Mouse (Mus musculus) liver, embryonic 16.5 days (tissue): Measurements from ENCODE around the gene Snrpa1. TPM values are rescaled to one million over a fixed set of nuclear protein-coding genes. Genes with fewer than 3 reads are reported as not detected.
A peak's percentile ranks its signal among the peaks of the same experiment; 100 is the strongest.
"Not testable (repeated sequence)": the region's sequence is repeated elsewhere in the genome, so short reads cannot be mapped to it uniquely, and the experiment has no call there.

Source experiments
- ATAC-seq: fragments of 200-750 bp; cut with Nextera tagmentation; 2 replicates; pipeline ENCODE4 v1.8.0; 2017; ENCODE audit warnings: low read depth, mild to moderate bottlenecking, moderate number of reproducible peaks, moderate library complexity
- H3K27ac ChIP-seq: fragments of 300-500 bp; sonication (generic); 2 replicates; pipeline ENCODE4 v1.5.1; 2014; ENCODE audit warnings: mild to moderate bottlenecking, low read length
- H3K27me3 ChIP-seq: fragments of 300-500 bp; sonication (generic); 2 replicates; pipeline ENCODE4 v1.6.1; 2014; ENCODE audit warnings: low read depth, low read length, mixed read lengths; ENCODE audit not compliant: control insufficient read depth, insufficient read depth
- H3K36me3 ChIP-seq: fragments of 300-500 bp; sonication (generic); 2 replicates; pipeline ENCODE4 v1.6.1; 2014; ENCODE audit warnings: mild to moderate bottlenecking; ENCODE audit not compliant: control insufficient read depth, insufficient read depth
- H3K4me1 ChIP-seq: fragments of 300-500 bp; sonication (generic); 2 replicates; pipeline ENCODE4 v1.6.1; 2014; ENCODE audit warnings: low read depth, low read length, mixed read lengths; ENCODE audit not compliant: control insufficient read depth
- H3K4me2 ChIP-seq: fragments of 300-500 bp; sonication (generic); 2 replicates; pipeline ENCODE4 v1.6.1; 2014; ENCODE audit warnings: low read depth, low read length, mixed read lengths
- H3K4me3 ChIP-seq: fragments of 300-500 bp; sonication (generic); 2 replicates; pipeline ENCODE4 v1.5.1; 2014; ENCODE audit warnings: low read depth, mild to moderate bottlenecking, low read length
- H3K9ac ChIP-seq: fragments of 300-500 bp; sonication (generic); 2 replicates; pipeline ENCODE4 v1.6.1; 2014; ENCODE audit warnings: low read depth, low read length
- H3K9me3 ChIP-seq: fragments of 300-500 bp; sonication (generic); replicated peaks from 2 replicates; pipeline ENCODE4 v1.6.1; 2016; ENCODE audit warnings: low read length; ENCODE audit not compliant: control insufficient read depth
- WGBS: fragments of 180-500 bp; shearing (Covaris S2); extraction: QIAGEN DNeasy Blood & Tissue Kit; methylation state at CpG from one replicate; pipeline ENCODE4 v1.1.7; 2014; ENCODE audit not compliant: insufficient replicate concordance; 5-methylcytosine and 5-hydroxymethylcytosine counted together
- polyA plus RNA-seq: library from polyadenylated mRNA; unstranded; fragments of >200 nt; fragmentation: Nextera tagmentation; extraction: Ambion mirVana; gene quantifications from 2 replicates; pipeline ENCODE4 v1.2.1, GENCODE M21; 2015

Snrpa1 gene
- polyA plus RNA-seq, 1 experiment from 2014 or later = 65.7 TPM

GRCm38 (mm10) chr7:66043552-66044459 is 15.0 kb upstream of the Snrpa1 start, which contains the start of gene Gm45213:
Gene Gm45213 (plus strand): TSS chr7:66043602.
- Histone ChIP-seq H3K4me1 (no peaks in the 10 kb centered on the region; the same call in 1 of the 2 replicates), H3K27ac (no peak within 1 kb of the TSS), H3K4me3 (no peak within 1 kb of the TSS), H3K9ac (no peak within 1 kb of the TSS), H3K27me3 (no peaks in the 10 kb centered on the region), H3K4me2 (no peak within 1 kb of the TSS), H3K9me3 (no peaks in the 10 kb centered on the region), H3K36me3 (no peaks in the 10 kb centered on the region)
- 61% methylated on average over 10 of the region's 10 CpGs for WGBS
- no peak for ATAC-seq

GRCm38 (mm10) chr7:66044617-66045016 is 14.2 kb upstream of the Snrpa1 start:
- no peak overlapping the region for H3K4me3 ChIP-seq
- no peak overlapping the region for H3K4me2 ChIP-seq
- ATAC-seq = no peak
- H3K9ac ChIP-seq = no peak overlapping the region
- no peaks in the 10 kb centered on the region for H3K27me3 ChIP-seq
- H3K9me3 ChIP-seq = no peaks in the 10 kb centered on the region
- no peaks in the 10 kb centered on the region for H3K36me3 ChIP-seq
- no peak overlapping the region for H3K27ac ChIP-seq
- H3K4me1 ChIP-seq = no peaks in the 10 kb centered on the region; the same call in 1 of the 2 replicates
- WGBS = 58% methylated on average over 9 of the region's 9 CpGs

- H3K4me1 ChIP-seq = no peaks in the 10 kb centered on the region; the same call in 1 of the 2 replicates
- WGBS = 50% methylated on average over 17 of the region's 17 CpGs
- H3K4me2 ChIP-seq = no peak overlapping the region
- H3K27ac ChIP-seq = no peak overlapping the region
- no peaks in the 10 kb centered on the region for H3K27me3 ChIP-seq
- H3K9ac ChIP-seq = no peak overlapping the region
- peak; percentile 66 for ATAC-seq
- no peaks in the 10 kb centered on the region for H3K36me3 ChIP-seq
- no peaks in the 10 kb centered on the region for H3K9me3 ChIP-seq
- H3K4me3 ChIP-seq = no peak overlapping the region
Measured at GRCm38 (mm10) chr7:66046921-66047918, 11.6 kb upstream of the Snrpa1 start.

GRCm38 (mm10) chr7:66047975-66048374 is 10.8 kb upstream of the Snrpa1 start:
- Histone ChIP-seq H3K27ac (no peak overlapping the region), H3K27me3 (no peaks in the 10 kb centered on the region), H3K4me1 (no peaks in the 10 kb centered on the region; the same call in 1 of the 2 replicates), H3K4me2 (no peak overlapping the region), H3K4me3 (no peak overlapping the region), H3K9me3 (no peaks in the 10 kb centered on the region), H3K9ac (no peak overlapping the region), H3K36me3 (no peaks in the 10 kb centered on the region)
- WGBS = 62% methylated on average over 4 of the region's 4 CpGs
- ATAC-seq = no peak

GRCm38 (mm10) chr7:66048446-66049230 is 10.2 kb upstream of the Snrpa1 start:
- H3K4me1 ChIP-seq = no peaks in the 10 kb centered on the region; the same call in 1 of the 2 replicates
- no peaks in the 10 kb centered on the region for H3K27me3 ChIP-seq
- H3K4me3 ChIP-seq = no peak overlapping the region
- WGBS = 69% methylated on average over 12 of the region's 12 CpGs
- H3K4me2 ChIP-seq = no peak overlapping the region
- no peak overlapping the region for H3K27ac ChIP-seq
- no peak for ATAC-seq
- no peak overlapping the region for H3K9ac ChIP-seq
- H3K9me3 ChIP-seq = no peaks in the 10 kb centered on the region
- no peaks in the 10 kb centered on the region for H3K36me3 ChIP-seq

- H3K4me1 ChIP-seq = no peaks in the 10 kb centered on the region
- H3K9me3 ChIP-seq = no peaks in the 10 kb centered on the region
- H3K4me3 ChIP-seq = no peak overlapping the region
- H3K36me3 ChIP-seq = no peaks in the 10 kb centered on the region
- H3K27ac ChIP-seq = no peak overlapping the region
- H3K4me2 ChIP-seq = no peak overlapping the region
- no peak for ATAC-seq
- 73% methylated on average over 4 of the region's 4 CpGs for WGBS
- no peaks in the 10 kb centered on the region for H3K27me3 ChIP-seq
- no peak overlapping the region for H3K9ac ChIP-seq
Measured at GRCm38 (mm10) chr7:66053946-66054483, 4.8 kb upstream of the Snrpa1 start.

- 2% methylated on average over 2 of the region's 2 CpGs for WGBS
- H3K9ac ChIP-seq = not testable (repeated sequence)
Measured at GRCm38 (mm10) chr7:66055356-66055755, 3.4 kb upstream of the Snrpa1 start.

More at GRCm38 (mm10) chr7:66055356-66055755, 3.4 kb upstream of the Snrpa1 start:
- H3K4me2 ChIP-seq, H3K4me3 ChIP-seq, H3K27me3 ChIP-seq, H3K4me1 ChIP-seq, H3K27ac ChIP-seq, ATAC-seq, H3K9me3 ChIP-seq, H3K36me3 ChIP-seq: not testable (repeated sequence)
